Mouse (Mus musculus) CH12.LX (cell line): Measurements from ENCODE around the gene Cttnbp2nl. TPM values are rescaled to one million over a fixed set of nuclear protein-coding genes. Genes with fewer than 3 reads are reported as not detected.
A peak's percentile ranks its signal among the peaks of the same experiment; 100 is the strongest.

Source experiments
- DNase-seq: peaks from one replicate; pipeline ENCODE4 v3.0.0-alpha.2; 2013; ENCODE audit errors: extremely low read depth
- H3K27ac ChIP-seq: 2 replicates; pipeline ENCODE4 v1.5.1; 2012; ENCODE audit warnings: low read depth, mild to moderate bottlenecking, control low read depth, moderate library complexity; ENCODE audit not compliant: insufficient read depth
- H3K27me3 ChIP-seq: replicated peaks from 2 replicates; pipeline ENCODE3; 2012; ENCODE audit warnings: inconsistent platforms
- H3K36me3 ChIP-seq, 2 experiments: replicated peaks in 1 of 2; 2 replicates each; pipeline versions ENCODE3 to v1.6.1; 2012; ENCODE audit warnings: inconsistent platforms in 1 of 2, low read length in 1 of 2, mild to moderate bottlenecking in 1 of 2, mixed read lengths in 1 of 2, moderate library complexity in 1 of 2; ENCODE audit not compliant: control insufficient read depth in 1 of 2, insufficient read depth in 1 of 2
- H3K4me1 ChIP-seq, 2 experiments: 2 replicates each; pipeline ENCODE4 v1.6.1; 2012; ENCODE audit warnings: inconsistent platforms in 1 of 2, moderate library complexity in 1 of 2; ENCODE audit not compliant: insufficient read depth in 2 of 2, control insufficient read depth in 1 of 2
- H3K4me2 ChIP-seq: 2 replicates; pipeline ENCODE4 v1.6.1; 2012; ENCODE audit warnings: low read depth, mild to moderate bottlenecking, control low read depth; ENCODE audit not compliant: poor library complexity, insufficient read depth, severe bottlenecking
- H3K4me3 ChIP-seq, 3 experiments: fragments of 150-350 bp in 1 of 3; sonication (generic) in 1 of 3; replicated peaks in 1 of 3; 2 replicates each; pipeline versions ENCODE3 to v1.5.1; 2011 to 2012; ENCODE audit warnings: low read depth in 2 of 3, low read length in 2 of 3, mild to moderate bottlenecking in 2 of 3, moderate library complexity in 2 of 3, control low read depth in 1 of 3, improper control_type of control experiment in 1 of 3, inconsistent platforms in 1 of 3, mixed read lengths in 1 of 3; ENCODE audit not compliant: poor library complexity in 1 of 3
- H3K79me2 ChIP-seq: replicated peaks from 2 replicates; pipeline ENCODE4 v1.6.1; 2012; ENCODE audit warnings: mild to moderate bottlenecking, moderate library complexity; ENCODE audit not compliant: control insufficient read depth, poor library complexity, insufficient read depth, severe bottlenecking; ENCODE audit errors: extremely low read depth
- H3K9ac ChIP-seq: 2 replicates; pipeline ENCODE4 v1.6.1; 2012; ENCODE audit warnings: low read depth, mild to moderate bottlenecking, control low read depth, moderate library complexity; ENCODE audit not compliant: insufficient read depth
- H3K9me3 ChIP-seq: replicated peaks from 2 replicates; pipeline ENCODE3; 2012; ENCODE audit warnings: low read length, inconsistent platforms, mixed read lengths
- BHLHE40 ChIP-seq: IDR thresholded peaks from 2 replicates; pipeline ENCODE4 v1.6.1; 2011; ENCODE audit warnings: mild to moderate bottlenecking, low read depth, low read length, improper control_type of control experiment
- CHD1 ChIP-seq: IDR thresholded peaks from 2 replicates; pipeline ENCODE4 v1.6.1; 2012; ENCODE audit warnings: low read depth, low read length, improper control_type of control experiment, inconsistent platforms
- CHD2 ChIP-seq: IDR thresholded peaks from 2 replicates; pipeline ENCODE4 v1.6.1; 2011; ENCODE audit warnings: low read length, improper control_type of control experiment
- CTCF ChIP-seq, 2 experiments: IDR thresholded peaks in 1 of 2; conservative IDR thresholded peaks in 1 of 2; 2 replicates each; pipeline ENCODE4 v1.5.1; 2011 to 2012; ENCODE audit warnings: low read depth in 2 of 2, low read length in 2 of 2, improper control_type of control experiment in 1 of 2, inconsistent platforms in 1 of 2, mild to moderate bottlenecking in 1 of 2, moderate library complexity in 1 of 2
- ELF1 ChIP-seq: IDR thresholded peaks from 2 replicates; pipeline ENCODE4 v1.6.1; 2014; ENCODE audit warnings: low read depth, mild to moderate bottlenecking, inconsistent platforms, low read length, improper control_type of control experiment
- EP300 ChIP-seq: IDR thresholded peaks from 2 replicates; pipeline ENCODE4 v1.6.1; 2011; ENCODE audit warnings: low read length, improper control_type of control experiment
- GABPA ChIP-seq: IDR thresholded peaks from 2 replicates; pipeline ENCODE4 v1.6.1; 2012; ENCODE audit warnings: low read depth, low read length, improper control_type of control experiment, inconsistent platforms; ENCODE audit not compliant: insufficient replicate concordance
- HCFC1 ChIP-seq: IDR thresholded peaks from 2 replicates; pipeline ENCODE4 v1.6.1; 2012; ENCODE audit warnings: low read depth, mild to moderate bottlenecking, inconsistent platforms, low read length, improper control_type of control experiment
- JUND ChIP-seq: conservative IDR thresholded peaks from 2 replicates; pipeline ENCODE4 v1.6.1; 2011; ENCODE audit warnings: low read depth, low read length, improper control_type of control experiment
- KAT2A ChIP-seq: IDR thresholded peaks from 2 replicates; pipeline ENCODE4 v1.6.1; 2012; ENCODE audit warnings: low read length, improper control_type of control experiment, inconsistent platforms; ENCODE audit not compliant: insufficient replicate concordance
- MXI1 ChIP-seq: IDR thresholded peaks from 2 replicates; pipeline ENCODE4 v1.6.1; 2011; ENCODE audit warnings: mild to moderate bottlenecking, low read depth, low read length, improper control_type of control experiment
- NRF1 ChIP-seq: IDR thresholded peaks from 2 replicates; pipeline ENCODE4 v1.6.1; 2014; ENCODE audit warnings: low read depth, mild to moderate bottlenecking, inconsistent platforms, low read length, improper control_type of control experiment, moderate library complexity
- SIN3A ChIP-seq: IDR thresholded peaks from 2 replicates; pipeline ENCODE4 v1.6.1; 2012; ENCODE audit warnings: low read length, improper control_type of control experiment, inconsistent platforms
- SMC3 ChIP-seq: IDR thresholded peaks from 2 replicates; pipeline ENCODE4 v1.6.1; 2011; ENCODE audit warnings: low read depth, low read length, improper control_type of control experiment
- ZC3H11A ChIP-seq: IDR thresholded peaks from 2 replicates; pipeline ENCODE4 v1.6.1; 2012; ENCODE audit warnings: low read depth, mild to moderate bottlenecking, inconsistent platforms, low read length, improper control_type of control experiment
- ZMIZ1 ChIP-seq: IDR thresholded peaks from 2 replicates; pipeline ENCODE4 v1.6.1; 2012; ENCODE audit warnings: low read depth, mild to moderate bottlenecking, inconsistent platforms, low read length, improper control_type of control experiment
- dilution Hi-C: fragments of 300-500 bp; cut with MboI; formaldehyde crosslinking; loops from 2 replicates; pipeline ENCODE4 v1.14.3; 2020; ENCODE audit warnings: low sequenced_read_pairs; ENCODE audit not compliant: extremely low pct_unique_long_range_greater_than_20kb, extremely low pct_ligation_motif_present
- in situ Hi-C: fragments of 300-500 bp; cut with MboI; formaldehyde crosslinking; loops from 3 replicates; pipeline ENCODE4 v1.14.3; 2019; ENCODE audit warnings: low sequenced_read_pairs, low pct_ligation_motif_present, low pct_unique_long_range_greater_than_20kb, mixed read lengths
- polyA plus RNA-seq: library from polyadenylated mRNA; unstranded; fragments of >175 nt; gene quantifications from 2 replicates; pipeline ENCODE4 v1.2.1, GENCODE M21; 2012; ENCODE audit warnings: low read depth; ENCODE audit not compliant: insufficient read length
- total RNA-seq, 2 experiments: library from RNA; depleted of rRNA; stranded (reverse); fragments of 300-350 nt in 1 of 2; fragments of >200 nt in 1 of 2; gene quantifications; 2 replicates each; pipeline ENCODE4 v1.2.3; 2012 to 2014

Gene Cttnbp2nl
- total and polyA plus RNA-seq, 3 experiments, result 0.21 to 0.70 (median 0.43) TPM

GRCm38 (mm10) chr3:105019826-105020692, 32.9 kb downstream of the Cttnbp2nl start:
- no peak overlapping the region for H3K4me2 ChIP-seq
- peaks cover 3 to 8% of the 10 kb centered on the region in 2 experiments; a peak in 2 of 4 replicates for H3K4me1 ChIP-seq
- peak; percentile 36; the same call in 1 of the 2 replicates for TF ChIP-seq BHLHE40
- no peak for TF ChIP-seq CTCF (conservative IDR thresholded peaks at IDR 0.05 in 1 of 2, IDR thresholded peaks at IDR 0.05 in 1 of 2; ENCODE audit: low read depth in 2 of 2, low read length in 2 of 2)
- no peaks in the 10 kb centered on the region for H3K27me3 ChIP-seq
- H3K9me3 ChIP-seq, result no peaks in the 10 kb centered on the region
- dilution Hi-C loops (no loop called here), in situ Hi-C loops (no loop called here)
- no peak overlapping the region for H3K4me3 ChIP-seq
- no peaks in the 10 kb centered on the region for H3K36me3 ChIP-seq
- H3K9ac ChIP-seq, result no peak overlapping the region
- no peak for DNase-seq
- H3K27ac ChIP-seq, result no peak overlapping the region
- no peaks in the 10 kb centered on the region for H3K79me2 ChIP-seq

GRCm38 (mm10) chr3:105018783-105019105, 34.2 kb downstream of the Cttnbp2nl start:
- Histone ChIP-seq H3K4me1 (peaks cover 3 to 8% of the 10 kb centered on the region in 2 experiments; a peak in 2 of 4 replicates), H3K4me3 (no peak overlapping the region), H3K27ac (no peak overlapping the region), H3K9me3 (no peaks in the 10 kb centered on the region), H3K36me3 (no peaks in the 10 kb centered on the region), H3K79me2 (no peaks in the 10 kb centered on the region), H3K9ac (no peak overlapping the region), H3K4me2 (no peak overlapping the region), H3K27me3 (no peaks in the 10 kb centered on the region)
- no peak for DNase-seq
- dilution Hi-C loops (no loop called here), in situ Hi-C loops (no loop called here)
- TF ChIP-seq CHD2, result no peak
- TF ChIP-seq MXI1, result no peak
- TF ChIP-seq ZC3H11A, result no peak
- TF ChIP-seq SMC3, result no peak
- no peak for TF ChIP-seq NRF1
- no peak for TF ChIP-seq GABPA
- no peak for TF ChIP-seq SIN3A
- no peak for TF ChIP-seq CHD1
- no peak for TF ChIP-seq EP300
- TF ChIP-seq ELF1, result no peak
- no peak for TF ChIP-seq ZMIZ1
- TF ChIP-seq KAT2A, result no peak
- TF ChIP-seq JUND, result no peak
- no peak for TF ChIP-seq HCFC1
